Comparison of ENCODE assay signal across 26 mouse cellular contexts in genomic region chr4:33132221-33132620, GRCm38 (mm10). TPM values are rescaled to one million over a fixed set of nuclear protein-coding genes. Genes with fewer than 3 reads are reported as not detected.
DNase-seq lines count a peak whose midpoint lies in the region; ATAC-seq and TF ChIP-seq lines count a peak whose summit lies in the region.
"Had no signal": no experiment of that assay in that cellular context is flagged by ENCODE, and none has a peak within 500 bp of the region (broad histone marks: within the 10 kb centered on the region; RNA-seq: fewer than 3 reads in every experiment).

Gabrr1 (plus strand) TSS chr4:33132521.

- no peak within 1 kb of the TSS for H3K4me2 ChIP-seq in midbrain, embryonic 11.5 days
- H3K4me2 ChIP-seq in midbrain, postnatal 0 days (ENCODE audit: low read depth, low read length, poor library complexity, severe bottlenecking) = no peak within 1 kb of the TSS
- no peak within 1 kb of the TSS for H3K4me2 ChIP-seq in stomach, postnatal 0 days (replicated peaks; ENCODE audit: low read depth)
- H3K4me2 ChIP-seq: embryonic facial prominence, embryonic 12.5 days; embryonic facial prominence, embryonic 15.5 days; forebrain, embryonic 13.5 days; forebrain, embryonic 15.5 days had no signal

- ATAC-seq in midbrain, embryonic 11.5 days (ENCODE audit: low FRiP score) = no peak
- no peak for ATAC-seq in midbrain, postnatal 0 days (ENCODE audit: low FRiP score)
- ATAC-seq in stomach, postnatal 0 days (ENCODE audit: low FRiP score, low TSS enrichment) = no peak
- ATAC-seq in erythroid progenitor cell, adult 5-6 weeks (replicated peaks; ENCODE audit: low FRiP score, poor library complexity, severe bottlenecking) = no peak
- ATAC-seq: forebrain, embryonic 13.5 days; forebrain, embryonic 15.5 days; forebrain, postnatal 0 days had no signal

- no peak within 1 kb of the TSS for H3K4me3 ChIP-seq in midbrain, embryonic 11.5 days (ENCODE audit: low read depth, low read length)
- H3K4me3 ChIP-seq in midbrain, postnatal 0 days (ENCODE audit: low read depth, low read length) = no peak within 1 kb of the TSS
- H3K4me3 ChIP-seq in ES-E14 (ENCODE audit: insufficient read depth in 1 of 2, low read depth in 1 of 2, low read length in 2 of 2, poor library complexity in 1 of 2, severe bottlenecking in 1 of 2) = no peak within 1 kb of the TSS; a peak in 1 of 4 replicates
- H3K4me3 ChIP-seq in stomach, postnatal 0 days (ENCODE audit: low read depth, low read length) = no peak within 1 kb of the TSS
- H3K4me3 ChIP-seq: embryonic facial prominence, embryonic 12.5 days; embryonic facial prominence, embryonic 15.5 days; erythroblast, embryonic 14.5 days; forebrain, embryonic 13.5 days; forebrain, embryonic 15.5 days had no signal

- no peak for TF ChIP-seq CTCF in midbrain, postnatal 0 days (IDR thresholded peaks at IDR 0.05)
- no peak for TF ChIP-seq CTCF in stomach, postnatal 0 days (IDR thresholded peaks at IDR 0.05; ENCODE audit: low read depth)

- H3K27ac ChIP-seq in midbrain, embryonic 11.5 days (ENCODE audit: low read depth, low read length) = no peak within 1 kb of the TSS
- H3K27ac ChIP-seq in midbrain, postnatal 0 days (ENCODE audit: low read depth, low read length) = no peak within 1 kb of the TSS
- peak within 1 kb of the TSS; percentile 40; the same call in 1 of the 2 replicates for H3K27ac ChIP-seq in ES-E14 (ENCODE audit: insufficient read depth, low read depth, low read length, poor library complexity, severe bottlenecking)
- no peak within 1 kb of the TSS for H3K27ac ChIP-seq in stomach, postnatal 0 days (replicated peaks)
- H3K27ac ChIP-seq: embryonic facial prominence, embryonic 12.5 days; embryonic facial prominence, embryonic 15.5 days; forebrain, embryonic 13.5 days; forebrain, embryonic 15.5 days had no signal

- in situ Hi-C loops in ES-E14 (cut with MboI; ENCODE audit: low sequenced_read_pairs in 2 of 2, unreplicated experiment in 2 of 2) = loop anchor here (10.0 to 25.0 kb wide), 2 partner anchors 155 to 163 kb away; partner anchors contain the start of gene Pnrc1 (in 2 of the 2)

- H3K27me3 ChIP-seq in midbrain, embryonic 11.5 days (ENCODE audit: control insufficient read depth, insufficient read depth, low read length) = no peaks in the 10 kb centered on the region
- H3K27me3 ChIP-seq in midbrain, postnatal 0 days (ENCODE audit: insufficient read depth, low read length) = no peaks in the 10 kb centered on the region
- H3K27me3 ChIP-seq in stomach, postnatal 0 days (ENCODE audit: control insufficient read depth, insufficient read depth, low read length) = no peaks in the 10 kb centered on the region
- H3K27me3 ChIP-seq: embryonic facial prominence, embryonic 12.5 days; embryonic facial prominence, embryonic 15.5 days; forebrain, embryonic 13.5 days; forebrain, embryonic 15.5 days had no signal

- TF ChIP-seq EP300 in stomach, postnatal 0 days (optimal IDR thresholded peaks at IDR 0.05) = no peak

- DNase-seq in midbrain, embryonic 11.5 days (ENCODE audit: low spot score, missing footprints) = peak; percentile 62
- no peak for DNase-seq in midbrain, postnatal 0 days (ENCODE audit: low spot score)
- DNase-seq in ES-E14 (ENCODE audit: low read depth, low spot score) (no peak), adipocyte (ENCODE audit: low spot score) (no peak)
- DNase-seq in stomach, postnatal 0 days (ENCODE audit: low spot score) = peak; percentile 10
- DNase-seq: adrenal gland, adult 8-10 months; adrenal gland, postnatal 14 days; adrenal gland, postnatal 36 days; cerebellum, adult 11 months; cerebellum, adult 18-20 months; cerebellum, adult 8-10 months; cerebellum, adult 9-11 months; cerebellum, postnatal 14 days; cerebellum, postnatal 36 days; embryo, embryonic 11 days; forebrain, postnatal 0 days had no signal

- H3K9ac ChIP-seq in midbrain, embryonic 11.5 days (ENCODE audit: low read length) = no peak within 1 kb of the TSS
- no peak within 1 kb of the TSS for H3K9ac ChIP-seq in midbrain, postnatal 0 days (replicated peaks; ENCODE audit: low read length, poor library complexity, severe bottlenecking)
- no peak within 1 kb of the TSS for H3K9ac ChIP-seq in ES-E14 (ENCODE audit: insufficient read depth, low read depth, low read length, poor library complexity, severe bottlenecking)
- no peak within 1 kb of the TSS for H3K9ac ChIP-seq in stomach, postnatal 0 days (ENCODE audit: low read length)
- H3K9ac ChIP-seq: embryonic facial prominence, embryonic 12.5 days; embryonic facial prominence, embryonic 15.5 days; forebrain, embryonic 13.5 days; forebrain, embryonic 15.5 days; forebrain, postnatal 0 days had no signal

- H3K9me3 ChIP-seq in midbrain, embryonic 11.5 days (ENCODE audit: control insufficient read depth, low read length) = no peaks in the 10 kb centered on the region
- no peaks in the 10 kb centered on the region for H3K9me3 ChIP-seq in midbrain, postnatal 0 days (ENCODE audit: low read length)
- H3K9me3 ChIP-seq in ES-E14 (ENCODE audit: control insufficient read depth, insufficient read depth, low read depth, low read length) = no peaks in the 10 kb centered on the region
- H3K9me3 ChIP-seq in stomach, postnatal 0 days (ENCODE audit: control insufficient read depth, low read length) = no peaks in the 10 kb centered on the region
- H3K9me3 ChIP-seq: embryonic facial prominence, embryonic 12.5 days; embryonic facial prominence, embryonic 15.5 days; forebrain, embryonic 13.5 days; forebrain, embryonic 15.5 days had no signal

- no peaks in the 10 kb centered on the region for H3K4me1 ChIP-seq in midbrain, embryonic 11.5 days (ENCODE audit: control insufficient read depth, insufficient read depth, low read length)
- H3K4me1 ChIP-seq in midbrain, postnatal 0 days (ENCODE audit: insufficient read depth, low read length) = no peaks in the 10 kb centered on the region
- no peaks in the 10 kb centered on the region for H3K4me1 ChIP-seq in ES-E14 (ENCODE audit: control insufficient read depth in 2 of 2, insufficient read depth in 2 of 2, low read length in 2 of 2, poor library complexity in 1 of 2)
- no peaks in the 10 kb centered on the region for H3K4me1 ChIP-seq in stomach, postnatal 0 days (replicated peaks; ENCODE audit: control insufficient read depth, insufficient read depth)
- H3K4me1 ChIP-seq: embryonic facial prominence, embryonic 15.5 days; forebrain, embryonic 13.5 days; forebrain, embryonic 15.5 days had no signal

- 69% methylated on average over 11 of the region's 11 CpGs for WGBS in midbrain, embryonic 11.5 days
- WGBS in midbrain, postnatal 0 days = 63% methylated on average over 11 of the region's 11 CpGs
- WGBS in stomach, postnatal 0 days = 58% methylated on average over 11 of the region's 11 CpGs

- H3K36me3 ChIP-seq in midbrain, embryonic 11.5 days (ENCODE audit: control insufficient read depth, insufficient read depth, low read length) = no peaks in the 10 kb centered on the region
- no peaks in the 10 kb centered on the region for H3K36me3 ChIP-seq in midbrain, postnatal 0 days (ENCODE audit: insufficient read depth, low read length)
- no peaks in the 10 kb centered on the region for H3K36me3 ChIP-seq in ES-E14 (ENCODE audit: control insufficient read depth, insufficient read depth, low read length, poor library complexity, severe bottlenecking)
- H3K36me3 ChIP-seq in stomach, postnatal 0 days (ENCODE audit: control insufficient read depth, insufficient read depth, low read length) = no peaks in the 10 kb centered on the region
- H3K36me3 ChIP-seq: embryonic facial prominence, embryonic 12.5 days; embryonic facial prominence, embryonic 15.5 days; forebrain, embryonic 15.5 days had no signal

TF ChIP-seq in ES-E14, 5 proteins besides CTCF, POLR2A, EP300 and RAD21:
- no peak for TF ChIP-seq CHD2 (IDR thresholded peaks at IDR 0.05; ENCODE audit: low read depth, low read length)
- no peak for TF ChIP-seq MAFK (IDR thresholded peaks at IDR 0.05; ENCODE audit: insufficient read depth, low read depth, low read length)
- TF ChIP-seq ZC3H11A (IDR thresholded peaks at IDR 0.05; ENCODE audit: borderline replicate concordance, low read depth, low read length) = no peak
- no peak for TF ChIP-seq HCFC1 (IDR thresholded peaks at IDR 0.05; ENCODE audit: borderline replicate concordance, insufficient read depth, low read length)
- TF ChIP-seq ZNF384 (IDR thresholded peaks at IDR 0.05; ENCODE audit: low read depth, low read length) = no peak

RNA-seq across cellular contexts. Expression of gene Gabrr1, which starts in this region (rescaled TPM):
- 0.14 TPM in 1 of 2 replicates, not detected in the other for polyA plus RNA-seq in midbrain, embryonic 11.5 days (2014; fragmentation: Nextera tagmentation; extraction: Ambion mirVana)
- total RNA-seq in midbrain, postnatal 0 days (2014; rRNA removed) = 1.4 and 1.8 TPM in 2 replicates
- polyA plus RNA-seq in midbrain, postnatal 0 days (2015; fragmentation: Nextera tagmentation; extraction: Ambion mirVana) = 1.4 and 1.5 TPM in 2 replicates
- 0.79 and 0.89 TPM in 2 replicates for total RNA-seq in ES-E14 (2012; rRNA removed)
- not detected in 2 replicates for polyA plus RNA-seq in stomach, postnatal 0 days (2015; fragmentation: Nextera tagmentation; extraction: Ambion mirVana)
- total RNA-seq in erythroid progenitor cell, adult 5-6 weeks (2015; ENCODE audit: low replicate concordance) = not detected in 2 replicates
- not detected in 2 replicates for total RNA-seq in erythroid progenitor cell, adult 5-6 weeks (2017; ENCODE audit: low replicate concordance)
- total RNA-seq: adrenal gland, adult 18-20 months; common myeloid progenitor, adult 5-6 weeks; MEL had no signal
- polyA plus RNA-seq: embryonic facial prominence, embryonic 15.5 days; forebrain, embryonic 11.5 days; forebrain, embryonic 13.5 days had no signal

Comparison
In these comparisons a context has a peak if more than half of its experiments do, and no peak if none do; other contexts are left out.
1. Peak in DNase-seq in midbrain, embryonic 11.5 days; RNA of the gene not detected or under 1 TPM.
2. Peak in DNase-seq in stomach, postnatal 0 days; RNA of the gene not detected or under 1 TPM.